In genomic region chr5:82441288-82441687, GRCm38 (mm10) we compare ENCODE assay signal across 17 mouse cellular contexts.
DNase-seq lines count a peak whose midpoint lies in the region; ATAC-seq lines count a peak whose summit lies in the region.
"Had no signal": no experiment of that assay in that cellular context is flagged by ENCODE, and none has a peak within 500 bp of the region (broad histone marks: within the 10 kb centered on the region; RNA-seq: fewer than 3 reads in every experiment).

No protein-coding gene starts in this region.

- DNase-seq in embryo, embryonic 11 days = peak; percentile 1
- DNase-seq in embryo, embryonic 10.5 days (ENCODE audit: low spot score) = no peak
- DNase-seq in layer of hippocampus, adult 11-12 months (ENCODE audit: low spot score) = peak; percentile 7
- DNase-seq in layer of hippocampus, adult 9-10 months (ENCODE audit: low spot score) = no peak
- peak; percentile 25 to 49 for DNase-seq in right cerebral cortex, postnatal 10 days (ENCODE audit: low spot score in 2 of 2)
- no peak for DNase-seq in right cerebral cortex, postnatal 14 days
- DNase-seq: adrenal gland, postnatal 10 days; cerebellum, adult 11 months; cerebellum, postnatal 25 days; gastrocnemius, postnatal 36 days; heart, postnatal 4 days; kidney, postnatal 4 days; thymus, postnatal 14 days had no signal

- ATAC-seq in inflammation-experienced regulatory T-cells, adult 6 months = no peak
- ATAC-seq: activated CD4-positive, CD25-positive, alpha-beta regulatory T cell, adult 4 months; CD4-positive, CD25-positive, alpha-beta regulatory T cell, adult 4 months; intestine, postnatal 0 days had no signal

Comparison
In these comparisons a context has a peak if more than half of its experiments do, and no peak if none do; other contexts are left out.
1. DNase-seq: peak in embryo, embryonic 11 days (single experiment), layer of hippocampus, adult 11-12 months (single experiment) and right cerebral cortex, postnatal 10 days (2 of 2); none in embryo, embryonic 10.5 days (single experiment), layer of hippocampus, adult 9-10 months (single experiment) and right cerebral cortex, postnatal 14 days (single experiment).